In genomic region chr19:24325692-24326091, GRCm38 (mm10) we compare ENCODE assay signal across 19 mouse cellular contexts. TPM values are rescaled to one million over a fixed set of nuclear protein-coding genes. Genes with fewer than 3 reads are reported as not detected.
A peak's percentile ranks its signal among the peaks of the same experiment; 100 is the strongest.
DNase-seq lines count a peak whose midpoint lies in the region; ATAC-seq lines count a peak whose summit lies in the region.
"Had no signal": no experiment of that assay in that cellular context is flagged by ENCODE, and none has a peak within 500 bp of the region (broad histone marks: within the 10 kb centered on the region; RNA-seq: fewer than 3 reads in every experiment).

No protein-coding gene starts in this region.

- ATAC-seq in megakaryocyte-erythroid progenitor cell, adult 5-6 weeks (replicated peaks; ENCODE audit: low FRiP score, low TSS enrichment, poor library complexity, severe bottlenecking) = no peak
- ATAC-seq: activated CD4-positive, CD25-positive, alpha-beta regulatory T cell, adult 4 months; forebrain, embryonic 13.5 days; intestine, embryonic 16.5 days; midbrain, embryonic 16.5 days had no signal

- intact Hi-C loops in left cerebral cortex, postnatal 10 days (cut with DNase I) = no loop called here

- DNase-seq in left cerebral cortex, adult 11 months (ENCODE audit: low spot score) = peak; percentile 21
- no peak for DNase-seq in left cerebral cortex, postnatal 10 days (ENCODE audit: extremely low spot score in 1 of 2, low spot score in 2 of 2)
- peak; percentile 18 for DNase-seq in right cerebral cortex, postnatal 25 days
- DNase-seq in right cerebral cortex, postnatal 14 days = no peak
- peak; percentile 42 for DNase-seq in NIH3T3 (ENCODE audit: low read depth)
- DNase-seq in telencephalon, adult 2 months (ENCODE audit: low read depth, low spot score) = peak; percentile 89
- DNase-seq in thymus, postnatal 25 days = no peak
- DNase-seq: adrenal gland, adult 2 months; adrenal gland, postnatal 36 days; cerebellum, adult 8-10 months; cerebellum, postnatal 25 days; kidney, adult 8-10 months; kidney, postnatal 10 days; thymus, adult 2 months had no signal

RNA-seq across cellular contexts. Expression of gene Fxn, which starts 45.3 kb away (rescaled TPM):
- 10 to 100 TPM; 10.4 to 10.5 TPM for total RNA-seq in left cerebral cortex, postnatal 10 days (2021)
- total RNA-seq in megakaryocyte-erythroid progenitor cell, adult 5-6 weeks (2014; fragmentation: Nextera tagmentation) = 91.0 and 120 TPM in 2 replicates
- 32.5 and 40.5 TPM in 2 replicates for total RNA-seq in megakaryocyte-erythroid progenitor cell, adult 5-6 weeks (2017)

Comparison
In these comparisons a context has a peak if more than half of its experiments do, and no peak if none do; other contexts are left out.
1. DNase-seq: peak in left cerebral cortex, adult 11 months (single experiment), right cerebral cortex, postnatal 25 days (single experiment), NIH3T3 (single experiment) and telencephalon, adult 2 months (single experiment); none in left cerebral cortex, postnatal 10 days (0 of 2), right cerebral cortex, postnatal 14 days (single experiment) and thymus, postnatal 25 days (single experiment).